Mouse (Mus musculus) cortical plate, adult 2 months (tissue): ENCODE results near the gene Stat3.

Experiments
- CTCF ChIP-seq: fragments of 200-500 bp; IDR thresholded peaks from 2 replicates; pipeline ENCODE4 v1.5.1; 2011; ENCODE audit warnings: mild to moderate bottlenecking, control low read depth, low read length; ENCODE audit not compliant: insufficient read depth; ENCODE audit errors: extremely low read depth
- POLR2A ChIP-seq: fragments of 200-500 bp; IDR thresholded peaks from 2 replicates; pipeline ENCODE4 v1.6.1; 2011; ENCODE audit warnings: mild to moderate bottlenecking, low read length, control low read depth; ENCODE audit not compliant: insufficient read depth; ENCODE audit errors: extremely low read depth

GRCm38 (mm10) chr11:100859579-100860075 lies 79.7 kb downstream of the Stat3 start:
- no peak for TF ChIP-seq CTCF
- TF ChIP-seq POLR2A: no peak
